Mouse (Mus musculus) ES-E14 (cell line): ENCODE measurements around the gene 1700007K13Rik. TPM values are rescaled to one million over a fixed set of nuclear protein-coding genes. Genes with fewer than 3 reads are reported as not detected.

Experiments used
- DNase-seq: peaks from one replicate; pipeline ENCODE4 v3.0.0-alpha.2; 2013; ENCODE audit warnings: low read depth, low spot score
- H3K27ac ChIP-seq: 2 replicates; pipeline ENCODE4 v1.5.1; 2012; ENCODE audit warnings: low read depth, mild to moderate bottlenecking, low read length, moderate library complexity, mixed read lengths; ENCODE audit not compliant: poor library complexity, insufficient read depth, severe bottlenecking
- H3K36me3 ChIP-seq: 2 replicates; pipeline ENCODE4 v1.6.1; 2012; ENCODE audit warnings: mild to moderate bottlenecking, low read length, moderate library complexity, mixed read lengths; ENCODE audit not compliant: control insufficient read depth, poor library complexity, insufficient read depth, severe bottlenecking
- H3K4me1 ChIP-seq, 2 experiments: fragments of 150-350 bp in 1 of 2; sonication (generic) in 1 of 2; 2 replicates each; pipeline ENCODE4 v1.6.1; 2012; ENCODE audit warnings: low read length in 2 of 2, mild to moderate bottlenecking in 1 of 2, mixed read lengths in 1 of 2; ENCODE audit not compliant: control insufficient read depth in 2 of 2, insufficient read depth in 2 of 2, poor library complexity in 1 of 2
- H3K4me3 ChIP-seq, 2 experiments: fragments of 150-350 bp in 1 of 2; sonication (generic) in 1 of 2; 2 replicates each; pipeline ENCODE4 v1.5.1; 2012; ENCODE audit warnings: low read length in 2 of 2, low read depth in 1 of 2, mild to moderate bottlenecking in 1 of 2, mixed read lengths in 1 of 2; ENCODE audit not compliant: insufficient read depth in 1 of 2, poor library complexity in 1 of 2, severe bottlenecking in 1 of 2
- H3K9ac ChIP-seq: 2 replicates; pipeline ENCODE4 v1.6.1; 2012; ENCODE audit warnings: low read depth, mild to moderate bottlenecking, low read length, mixed read lengths; ENCODE audit not compliant: poor library complexity, insufficient read depth, severe bottlenecking
- H3K9me3 ChIP-seq: fragments of 150-350 bp; sonication (generic); 2 replicates; pipeline ENCODE4 v1.6.1; 2012; ENCODE audit warnings: low read depth, mild to moderate bottlenecking, low read length; ENCODE audit not compliant: control insufficient read depth, insufficient read depth
- CHD2 ChIP-seq: IDR thresholded peaks from 2 replicates; pipeline ENCODE4 v1.6.1; 2014; ENCODE audit warnings: mild to moderate bottlenecking, low read depth, low read length, inconsistent platforms
- HCFC1 ChIP-seq: IDR thresholded peaks from 2 replicates; pipeline ENCODE4 v1.6.1; 2012; ENCODE audit warnings: low read length, inconsistent platforms, borderline replicate concordance; ENCODE audit not compliant: insufficient read depth
- MAFK ChIP-seq: IDR thresholded peaks from 2 replicates; pipeline ENCODE4 v1.6.1; 2014; ENCODE audit warnings: mild to moderate bottlenecking, low read depth, low read length, inconsistent platforms; ENCODE audit not compliant: insufficient read depth
- ZC3H11A ChIP-seq: IDR thresholded peaks from 2 replicates; pipeline ENCODE4 v1.6.1; 2012; ENCODE audit warnings: low read depth, mild to moderate bottlenecking, inconsistent platforms, low read length, borderline replicate concordance
- ZNF384 ChIP-seq: IDR thresholded peaks from 2 replicates; pipeline ENCODE4 v1.6.1; 2012; ENCODE audit warnings: low read depth, low read length, inconsistent platforms
- in situ Hi-C, 2 experiments: fragments of 600-800 bp; cut with MboI; formaldehyde crosslinking; loops; one replicate each; pipeline ENCODE4 v1.15.1; 2025; ENCODE audit warnings: low sequenced_read_pairs in 2 of 2, inconsistent platforms in 1 of 2; ENCODE audit not compliant: unreplicated experiment in 2 of 2
- total RNA-seq: library from RNA; depleted of rRNA; stranded (reverse); fragments of 300-350 nt; gene quantifications from 2 replicates; pipeline ENCODE4 v1.2.3, GENCODE M21; 2012

The 1700007K13Rik gene
- total RNA-seq, 1 experiment, result 12.9 TPM

GRCm38 (mm10) chr2:28447315-28447670 is 18.8 kb downstream of the 1700007K13Rik start:
- no peaks in the 10 kb centered on the region for H3K36me3 ChIP-seq
- no peak for TF ChIP-seq HCFC1
- TF ChIP-seq CHD2, result no peak
- no peak for TF ChIP-seq ZNF384
- no peak for TF ChIP-seq MAFK
- no peak for DNase-seq
- H3K4me1 ChIP-seq, result no peaks in the 10 kb centered on the region; a peak in 1 of 4 replicates
- in situ Hi-C loops, result no loop called here
- no peak overlapping the region for H3K27ac ChIP-seq
- peak overlapping the region; percentile 77 to 82 for H3K4me3 ChIP-seq
- peak overlapping the region; percentile 81 for H3K9ac ChIP-seq
- no peaks in the 10 kb centered on the region for H3K9me3 ChIP-seq

- Histone ChIP-seq H3K4me1 (no peaks in the 10 kb centered on the region; a peak in 1 of 4 replicates), H3K27ac (no peak within 1 kb of the TSS), H3K36me3 (no peaks in the 10 kb centered on the region), H3K9ac (peak within 1 kb of the TSS; percentile 81), H3K9me3 (no peaks in the 10 kb centered on the region), H3K4me3 (peak within 1 kb of the TSS; percentile 77 to 82)
- in situ Hi-C loops, result no loop called here
- no peak for TF ChIP-seq CHD2
- TF ChIP-seq MAFK, result no peak
- TF ChIP-seq ZNF384, result no peak
- no peak for TF ChIP-seq HCFC1
- no peak for TF ChIP-seq ZC3H11A
- no peak for DNase-seq
Observed at GRCm38 (mm10) chr2:28446515-28447314, 19.4 kb downstream of the 1700007K13Rik start, which contains the start of gene Ppp1r26. TSS of gene Ppp1r26 (plus strand) at chr2:28446800.

- in situ Hi-C loops, result no loop called here
- no peak for DNase-seq
- Histone ChIP-seq H3K27ac (no peak overlapping the region), H3K9me3 (no peaks in the 10 kb centered on the region), H3K4me1 (peaks cover 0 to 1% of the 10 kb centered on the region in 2 experiments; a peak in 2 of 4 replicates), H3K4me3 (peak overlapping the region; percentile 77 to 82), H3K36me3 (no peaks in the 10 kb centered on the region), H3K9ac (peak overlapping the region; percentile 81)
- no peak for TF ChIP-seq CHD2
- TF ChIP-seq MAFK, result no peak
- TF ChIP-seq ZC3H11A, result no peak
- TF ChIP-seq HCFC1, result no peak
- no peak for TF ChIP-seq ZNF384
Observed at GRCm38 (mm10) chr2:28446181-28446514, 20.0 kb downstream of the 1700007K13Rik start.

- H3K27ac ChIP-seq, result no peak overlapping the region
- no peak overlapping the region for H3K4me3 ChIP-seq
- no peaks in the 10 kb centered on the region for H3K36me3 ChIP-seq
- H3K9me3 ChIP-seq, result no peaks in the 10 kb centered on the region
- in situ Hi-C loops, result no loop called here
- TF ChIP-seq ZC3H11A (no peak), MAFK (no peak), HCFC1 (no peak), ZNF384 (no peak), CHD2 (no peak)
- DNase-seq, result no peak
- no peak overlapping the region for H3K9ac ChIP-seq
- H3K4me1 ChIP-seq, result peaks cover 0 to 3% of the 10 kb centered on the region in 2 experiments; a peak in 2 of 4 replicates
Observed at GRCm38 (mm10) chr2:28445082-28445481, 21.1 kb downstream of the 1700007K13Rik start.
